Mouse (Mus musculus) testis, postnatal 10 days (tissue): ENCODE results near the gene Lrrc10.
"Not testable (repeated sequence)": the region's sequence is repeated elsewhere in the genome, so short reads cannot be mapped to it uniquely, and the experiment has no call there.

Experiments
- DNase-seq: peaks from one replicate; pipeline ENCODE4 v3.0.0; 2021; ENCODE audit warnings: low spot score

The Lrrc10 gene

DNA sequence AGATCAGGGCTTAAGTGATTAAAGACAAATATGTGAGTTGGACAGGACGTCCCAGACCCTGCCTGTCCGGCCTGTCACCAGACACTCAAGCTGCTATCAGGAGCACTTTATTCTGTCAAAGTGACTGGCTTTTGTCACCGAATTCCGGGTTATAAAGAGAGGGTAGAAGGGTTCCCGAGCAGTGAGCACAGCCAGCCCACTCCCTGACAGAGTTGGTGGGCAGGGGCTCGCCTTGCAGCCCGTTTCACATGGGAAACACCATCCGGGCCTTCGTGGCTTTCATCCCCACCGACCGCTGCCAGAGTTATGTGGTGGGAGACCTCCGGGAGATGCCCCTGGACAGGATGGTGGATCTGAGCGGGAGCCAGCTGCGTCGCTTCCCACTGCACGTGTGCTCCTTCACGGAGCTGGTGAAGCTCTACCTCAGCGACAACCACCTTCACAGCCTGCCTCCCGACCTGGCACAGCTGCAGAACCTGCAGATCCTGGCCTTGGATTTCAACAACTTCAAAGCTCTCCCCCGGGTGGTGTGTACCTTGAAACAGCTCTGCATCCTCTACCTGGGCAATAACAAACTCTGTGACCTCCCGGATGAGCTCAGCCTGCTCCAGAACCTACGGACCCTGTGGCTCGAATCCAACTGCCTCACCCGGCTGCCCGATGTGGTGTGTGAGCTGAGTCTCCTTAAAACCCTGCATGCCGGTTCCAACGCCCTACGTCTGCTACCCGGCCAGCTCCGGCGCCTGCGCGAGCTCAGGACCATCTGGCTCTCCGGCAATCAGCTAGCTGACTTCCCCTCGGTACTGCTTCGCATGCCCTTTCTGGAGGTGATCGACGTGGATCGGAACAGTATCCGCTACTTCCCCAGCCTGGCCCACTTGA lies at the start of gene Lrrc10:
Gene Lrrc10, plus strand, starts transcription at position 167 of the 882 bp plus-strand sequence.
- no peak for DNase-seq

GRCm38 (mm10) chr10:116995584-116996235 lies 49.4 kb upstream of the Lrrc10 start:
- no peak for DNase-seq

GRCm38 (mm10) chr10:116996236-116996600 lies 48.9 kb upstream of the Lrrc10 start:
- peak; percentile 52 for DNase-seq

- DNase-seq: no peak
Observed at GRCm38 (mm10) chr10:116998716-116999455, 46.3 kb upstream of the Lrrc10 start.

- no peak for DNase-seq
Observed at GRCm38 (mm10) chr10:117000975-117001374, 44.2 kb upstream of the Lrrc10 start.

- DNase-seq: no peak
Observed at GRCm38 (mm10) chr10:117004695-117005094, 40.4 kb upstream of the Lrrc10 start.

DNA sequence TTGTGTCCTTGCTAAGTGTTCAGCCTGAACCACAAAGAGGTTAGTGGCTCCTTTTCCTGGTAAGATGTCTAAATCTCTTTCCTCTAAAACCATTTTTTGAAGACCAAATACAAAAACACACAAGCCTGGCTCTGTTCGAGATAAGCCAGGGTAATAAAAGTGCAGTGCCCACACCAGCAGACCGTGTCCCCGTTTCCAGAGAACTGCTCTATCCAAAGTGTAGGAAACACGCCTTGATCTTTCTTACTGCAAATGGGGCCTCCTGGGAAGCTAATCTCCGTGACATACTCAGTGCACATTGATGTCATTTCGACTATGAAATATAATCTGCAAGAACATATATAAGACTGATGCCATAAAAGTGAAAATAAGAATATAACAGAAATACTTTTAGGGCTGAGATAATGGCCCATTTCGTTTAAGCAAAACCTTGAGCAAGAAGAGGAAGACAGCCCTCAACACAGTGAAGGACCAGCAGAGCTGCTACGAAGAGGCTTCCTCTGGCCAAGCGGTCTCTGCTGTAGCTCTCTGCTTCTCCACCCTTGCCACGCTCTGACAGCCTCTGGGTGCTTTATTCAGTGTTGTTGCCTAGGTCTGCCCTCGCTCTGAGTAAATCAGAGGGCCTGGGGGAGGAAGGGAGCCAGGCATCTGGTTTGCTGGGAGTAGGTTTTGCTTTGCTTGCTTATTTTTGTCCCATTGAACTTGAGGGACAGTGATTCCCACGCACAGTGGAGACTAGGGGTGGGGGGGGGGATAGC lies 39.3 kb upstream of the Lrrc10 start:
- no peak for DNase-seq

DNA sequence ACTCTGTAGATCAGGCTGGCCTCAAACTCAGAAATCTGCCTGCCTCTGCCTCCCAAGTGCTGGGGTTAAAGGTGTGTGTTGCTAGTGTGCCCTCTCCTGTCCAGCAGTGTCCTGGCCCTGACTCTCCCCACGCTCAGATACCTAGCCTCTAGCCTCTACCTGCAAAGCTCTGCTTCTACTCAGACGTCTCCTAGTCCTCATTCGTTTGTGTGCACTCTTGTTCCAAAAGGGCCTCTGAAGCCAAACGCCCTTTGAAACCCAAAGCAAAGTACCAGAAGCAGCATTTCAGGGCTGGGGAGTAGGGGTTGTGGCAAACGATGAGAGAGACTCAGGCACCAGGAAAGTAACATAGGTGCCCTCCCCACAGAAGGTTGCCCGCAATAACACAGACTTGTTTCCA lies 35.5 kb upstream of the Lrrc10 start:
- no peak for DNase-seq

DNA sequence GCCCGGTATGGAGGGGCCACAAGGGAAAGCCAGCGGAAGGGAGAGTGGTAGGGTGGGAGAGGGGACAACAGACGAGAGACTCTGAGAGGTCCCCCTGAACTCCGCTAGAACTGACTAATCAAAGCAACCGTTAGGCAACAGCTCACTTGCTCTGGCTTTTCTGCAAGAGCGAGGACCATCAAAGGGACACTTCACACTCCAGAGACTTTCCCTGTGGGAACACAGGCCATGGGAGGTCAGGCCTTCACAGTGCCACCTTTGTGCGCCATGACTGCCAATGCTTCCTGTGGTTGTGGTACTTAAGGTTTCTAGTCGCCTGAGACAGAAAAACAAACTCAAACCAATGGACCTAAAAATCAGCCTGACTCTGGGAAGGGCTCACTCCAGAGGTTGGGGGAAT lies 34.1 kb upstream of the Lrrc10 start:
- no peak for DNase-seq

- no peak for DNase-seq
Observed at GRCm38 (mm10) chr10:117013689-117014390, 31.3 kb upstream of the Lrrc10 start.

GRCm38 (mm10) chr10:117014565-117014964 lies 30.6 kb upstream of the Lrrc10 start:
- DNase-seq: no peak

- DNase-seq: no peak
Observed at GRCm38 (mm10) chr10:117018281-117018840, 26.8 kb upstream of the Lrrc10 start.

DNA sequence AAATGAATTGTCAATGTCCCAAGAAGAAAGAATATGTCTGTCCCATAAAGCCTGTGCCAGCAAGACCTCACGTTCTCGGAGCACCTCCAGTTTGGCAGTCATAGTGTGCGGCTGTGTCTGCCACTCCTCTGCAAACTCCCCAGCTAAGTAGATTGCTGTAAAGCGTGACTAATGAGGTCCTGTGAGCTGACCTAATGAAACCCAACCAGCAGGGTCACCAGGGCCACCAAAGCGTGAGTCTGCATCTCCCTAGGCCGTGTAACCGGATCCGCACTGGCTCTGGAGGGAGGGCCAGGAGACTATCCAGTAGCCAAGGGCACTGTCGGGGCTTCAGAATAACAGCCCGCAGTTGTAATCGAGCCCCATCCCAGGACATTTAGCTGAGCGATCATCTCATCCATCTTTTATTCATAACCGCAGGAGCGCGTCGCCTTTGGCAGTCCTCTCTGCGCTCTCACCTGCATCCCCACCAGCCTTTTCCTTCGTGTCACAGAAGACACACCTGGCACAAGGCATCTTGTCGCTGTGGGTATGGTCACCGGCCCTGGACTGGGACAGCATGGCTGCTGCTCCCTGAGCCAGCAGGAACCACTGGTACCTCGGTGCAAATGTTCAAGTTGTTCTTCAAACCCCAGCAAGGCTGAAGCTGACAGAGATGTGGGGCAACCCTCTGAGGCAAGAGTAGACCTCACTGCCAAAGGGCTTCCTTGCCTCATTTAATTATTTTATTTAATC lies 24.0 kb upstream of the Lrrc10 start:
- DNase-seq: no peak

GRCm38 (mm10) chr10:117023693-117024092 lies 21.4 kb upstream of the Lrrc10 start:
- no peak for DNase-seq

- DNase-seq: not testable (repeated sequence)
Observed at GRCm38 (mm10) chr10:117025776-117026175, 19.4 kb upstream of the Lrrc10 start.

DNA sequence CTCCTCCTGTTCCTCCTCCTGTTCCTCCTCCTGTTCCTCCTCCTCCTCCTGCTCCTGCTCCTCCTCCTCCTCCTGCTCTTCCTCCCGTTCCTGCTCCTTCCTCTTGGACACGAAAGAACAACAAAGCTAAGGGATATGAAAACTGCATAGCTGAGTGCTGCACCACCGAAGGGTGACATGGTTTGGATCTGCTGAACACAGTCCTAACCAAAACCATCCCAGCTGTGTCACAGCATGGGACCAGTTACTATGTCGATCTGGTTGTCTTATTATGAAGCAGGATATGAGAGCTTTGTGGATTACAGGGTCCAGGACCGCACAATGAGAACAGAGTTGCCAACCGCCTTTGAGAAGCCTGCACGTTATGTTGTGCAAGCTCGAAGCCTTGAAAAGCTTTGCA lies 19.0 kb upstream of the Lrrc10 start:
- no peak for DNase-seq

- DNase-seq: no peak
Observed at GRCm38 (mm10) chr10:117031160-117031559, 14.0 kb upstream of the Lrrc10 start.

DNA sequence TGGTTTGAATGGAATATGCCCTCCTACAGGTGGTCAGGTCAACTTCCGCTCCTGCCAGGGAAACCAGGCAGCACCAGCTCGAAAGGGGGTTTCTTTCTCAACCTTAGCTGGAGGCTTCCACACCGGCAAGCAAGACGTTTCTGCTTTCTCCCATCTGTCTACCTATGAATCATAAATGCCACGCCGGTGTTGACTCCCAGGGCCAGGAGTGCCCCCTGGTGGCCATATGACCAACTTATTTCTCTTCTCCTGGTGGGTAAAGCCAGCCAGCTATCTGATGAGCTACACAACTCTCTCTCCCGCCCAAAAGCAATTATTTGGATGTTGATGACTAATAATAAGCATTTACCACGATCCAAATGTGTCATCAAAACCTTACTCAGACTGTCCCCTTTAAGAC lies 11.4 kb upstream of the Lrrc10 start:
- DNase-seq: peak; percentile 91

DNA sequence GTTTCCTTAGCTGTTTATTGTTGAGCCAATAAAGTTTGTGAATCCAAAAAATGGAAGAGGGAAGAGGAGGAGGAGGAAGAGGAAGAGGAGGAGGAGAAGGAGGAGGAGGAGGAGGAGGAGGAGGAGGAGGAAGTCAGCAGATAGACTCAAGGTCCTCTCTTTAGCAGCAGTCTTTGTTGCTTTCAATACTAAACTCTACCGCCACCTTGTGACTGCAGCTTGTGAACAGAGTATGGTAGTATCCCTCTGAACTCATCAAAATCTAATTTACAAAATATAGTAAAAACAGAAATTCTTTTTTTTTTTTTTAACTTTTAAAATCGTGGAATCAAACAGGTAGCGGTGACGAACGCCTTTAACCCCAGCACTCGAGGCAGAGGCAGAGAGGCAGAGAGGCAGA lies 4.8 kb upstream of the Lrrc10 start:
- DNase-seq: peak; percentile 58

DNA sequence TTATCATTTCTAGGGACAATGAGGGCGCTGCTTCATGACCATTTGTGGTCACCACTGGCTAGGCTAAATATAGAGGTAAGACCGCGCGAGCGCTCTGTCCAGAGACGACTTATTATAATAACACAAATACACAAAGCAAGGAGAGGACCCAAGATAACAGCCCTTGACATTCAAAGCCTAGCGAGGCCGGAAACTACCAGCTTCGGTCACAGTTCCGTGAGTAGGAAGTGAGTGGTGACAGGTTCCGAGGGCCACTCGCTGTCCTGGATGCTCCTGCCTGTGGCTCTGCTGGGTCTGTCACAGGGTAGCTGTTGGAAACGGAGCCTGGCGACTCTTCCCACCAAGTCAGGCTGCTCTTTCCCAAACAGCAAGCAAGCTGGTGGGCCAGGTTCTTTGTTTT lies 2.8 kb upstream of the Lrrc10 start:
- no peak for DNase-seq
